Mouse (Mus musculus) ES-E14 (cell line): ENCODE data around the gene Nup133.
A peak's percentile ranks its signal among the peaks of the same experiment; 100 is the strongest.

Source experiments
- CHD2 ChIP-seq: IDR thresholded peaks from 2 replicates; pipeline ENCODE4 v1.6.1; 2014; ENCODE audit warnings: mild to moderate bottlenecking, low read depth, low read length, inconsistent platforms
- HCFC1 ChIP-seq: IDR thresholded peaks from 2 replicates; pipeline ENCODE4 v1.6.1; 2012; ENCODE audit warnings: low read length, inconsistent platforms, borderline replicate concordance; ENCODE audit not compliant: insufficient read depth
- MAFK ChIP-seq: IDR thresholded peaks from 2 replicates; pipeline ENCODE4 v1.6.1; 2014; ENCODE audit warnings: mild to moderate bottlenecking, low read depth, low read length, inconsistent platforms; ENCODE audit not compliant: insufficient read depth
- ZNF384 ChIP-seq: IDR thresholded peaks from 2 replicates; pipeline ENCODE4 v1.6.1; 2012; ENCODE audit warnings: low read depth, low read length, inconsistent platforms

- TF ChIP-seq ZNF384 = peak; percentile 4; the same call in 1 of the 2 replicates
- TF ChIP-seq HCFC1 = no peak
- no peak for TF ChIP-seq MAFK
- TF ChIP-seq CHD2 = no peak
These were observed 39.6 kb upstream of the Nup133 start for GRCm38 (mm10) chr8:123988605-123989038.
